Mouse (Mus musculus) liver, embryonic 18 days (tissue): ENCODE measurements around the gene Anxa7. TPM values are rescaled to one million over a fixed set of nuclear protein-coding genes. Genes with fewer than 3 reads are reported as not detected.

Source experiments
- polyA plus RNA-seq: library from polyadenylated mRNA; depleted of rRNA; stranded (reverse); fragments of >200 nt; gene quantifications from 2 replicates; pipeline ENCODE4 v1.2.3, GENCODE M21; 2012; rRNA removed

Anxa7 gene
- polyA plus RNA-seq, result 33.8 and 35.0 TPM in 2 replicates

DNA sequence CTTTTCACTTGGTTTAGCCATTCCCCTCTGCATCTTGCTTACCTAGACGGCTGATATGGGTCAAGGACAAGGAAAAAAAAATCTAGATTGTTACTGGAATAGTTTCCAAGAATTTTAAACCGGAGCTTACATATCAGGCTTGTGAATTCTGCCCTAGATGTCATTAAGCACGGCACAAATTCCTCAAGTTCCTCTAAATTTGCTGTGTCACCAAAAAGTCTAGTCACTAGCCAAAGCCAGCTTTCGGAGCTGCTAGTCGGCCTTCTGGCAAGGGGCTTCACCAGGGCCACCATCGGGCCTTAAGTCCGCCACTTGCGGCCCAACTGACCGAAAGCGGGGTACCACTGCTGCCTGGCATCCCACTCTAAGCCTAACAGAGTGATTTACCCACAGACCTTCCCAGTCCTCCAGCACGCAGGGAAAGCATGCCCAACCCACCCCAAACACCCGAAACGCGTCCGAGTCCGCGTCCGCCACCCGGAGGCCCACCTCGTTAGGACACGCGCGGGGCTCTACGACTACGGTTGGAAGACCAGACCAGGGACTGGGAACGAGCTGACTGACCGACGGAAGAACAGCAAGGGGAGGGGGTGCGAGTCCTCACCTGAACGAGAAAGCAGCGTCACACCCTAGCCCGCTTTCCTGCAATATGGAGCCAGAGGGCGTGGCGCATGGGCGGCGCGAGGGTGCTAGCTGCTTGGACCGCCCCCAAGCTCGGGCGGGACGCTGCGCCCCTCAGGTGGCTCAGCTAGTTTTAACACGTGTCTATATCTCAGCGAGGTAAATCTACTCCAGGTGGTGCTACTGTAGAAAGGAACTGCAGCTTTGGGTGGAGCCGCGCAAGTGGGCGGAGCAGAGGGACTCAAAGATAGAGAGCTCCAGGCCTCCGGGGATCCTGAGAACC is at the start of gene Anxa7:
Anxa7 (minus strand) TSS at position 843 of the 904 bp plus-strand sequence.

DNA sequence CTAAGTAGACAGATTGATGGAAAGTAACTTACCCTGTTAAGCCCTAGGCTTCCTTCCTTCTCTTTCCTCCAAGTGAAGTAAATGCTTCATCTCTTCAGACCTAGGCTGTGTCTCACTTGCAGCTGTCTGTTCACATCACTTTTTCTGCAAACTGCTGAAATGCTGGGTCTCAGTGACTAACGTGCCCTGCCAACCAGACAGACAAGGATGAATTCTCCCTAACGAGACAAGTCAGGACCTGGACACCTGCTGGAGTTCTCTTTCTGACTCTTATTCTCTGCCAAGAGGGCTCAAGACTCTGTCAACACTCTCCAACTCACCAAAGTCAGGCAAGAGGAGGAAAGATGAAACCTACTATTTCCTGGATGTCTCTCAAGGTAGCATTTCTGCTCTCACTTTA is 16.7 kb upstream of the Anxa7 start, which contains the start of gene Mss51:
Mss51 (minus strand) TSS at position 299 of the 400 bp plus-strand sequence.

GRCm38 (mm10) chr14:20451765-20452331 is 28.1 kb downstream of the Anxa7 start, which contains the start of gene Cfap70:
Gene Cfap70, minus strand, starts transcription at chr14:20452226.

Other genes with a start within 250 kb of the Anxa7 start
- 6.5 and 8.4 TPM in 2 replicates for gene Kcnk16, start 210.9 kb downstream of the Anxa7 start, polyA plus RNA-seq
- gene Nudt13, start 185.4 kb downstream of the Anxa7 start, polyA plus RNA-seq, result 10.0 and 11.2 TPM in 2 replicates
- 18.0 and 18.2 TPM in 2 replicates for gene Ecd, start 132.0 kb downstream of the Anxa7 start, polyA plus RNA-seq
- 8.3 and 9.2 TPM in 2 replicates for gene Fam149b, start 132.0 kb downstream of the Anxa7 start, polyA plus RNA-seq
- 37.7 and 42.8 TPM in 2 replicates for gene Dnajc9, start 91.2 kb downstream of the Anxa7 start, polyA plus RNA-seq
- gene Mrps16, start 86.5 kb downstream of the Anxa7 start, polyA plus RNA-seq, result 22.1 and 23.3 TPM in 2 replicates
- gene Cfap70, start 27.9 kb downstream of the Anxa7 start, polyA plus RNA-seq, result 0.06 and 0.20 TPM in 2 replicates
- gene Mss51, start 16.8 kb upstream of the Anxa7 start, polyA plus RNA-seq, result 0.97 and 1.1 TPM in 2 replicates
- gene Ppp3cb, start 66.4 kb upstream of the Anxa7 start, polyA plus RNA-seq, result 18.8 and 21.0 TPM in 2 replicates
- gene Usp54, start 160.9 kb upstream of the Anxa7 start, polyA plus RNA-seq, result 1.1 and 1.3 TPM in 2 replicates
- 0.10 and 0.30 TPM in 2 replicates for gene Myoz1, start 176.4 kb upstream of the Anxa7 start, polyA plus RNA-seq
- gene Synpo2l, start 188.2 kb upstream of the Anxa7 start, polyA plus RNA-seq, result 0.06 and 0.07 TPM in 2 replicates
- gene Sec24c, start 194.2 kb upstream of the Anxa7 start, polyA plus RNA-seq, result 42.4 and 54.6 TPM in 2 replicates
- gene Fut11, start 214.8 kb upstream of the Anxa7 start, polyA plus RNA-seq, result 3.6 and 4.0 TPM in 2 replicates
- gene Chchd1, start 222.9 kb upstream of the Anxa7 start, polyA plus RNA-seq, result 51.1 and 53.3 TPM in 2 replicates
- gene Zswim8, start 227.4 kb upstream of the Anxa7 start, polyA plus RNA-seq, result 22.2 and 24.9 TPM in 2 replicates